Mouse (Mus musculus) retina, embryonic 14.5 days (tissue): ENCODE measurements around the gene Plekhg1.
A peak's percentile ranks its signal among the peaks of the same experiment; 100 is the strongest.

ENCODE experiments used
- DNase-seq: peaks from one replicate; pipeline ENCODE4 v3.0.0-alpha.2; 2015; ENCODE audit warnings: low spot score

The Plekhg1 gene

DNA sequence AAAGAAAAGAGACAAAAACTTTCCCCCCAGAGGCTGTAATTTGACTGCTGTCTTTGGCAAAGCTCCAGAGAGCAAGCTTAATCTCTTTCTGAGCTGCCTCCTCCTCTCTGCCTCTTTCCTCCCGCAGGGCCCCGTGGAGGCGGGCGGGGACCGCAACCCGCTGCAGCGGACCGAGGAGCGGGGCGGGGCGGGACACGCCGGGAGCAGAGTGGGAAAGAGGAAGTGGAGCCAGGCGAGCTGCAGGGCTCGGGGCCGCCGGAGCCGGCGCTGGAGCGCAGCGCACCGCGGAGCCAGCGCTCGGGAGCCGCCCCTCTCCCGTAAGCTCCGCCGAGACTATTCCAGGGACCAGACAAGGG lies at the start of gene Plekhg1:
Plekhg1 (plus strand) TSS at position 217 of the 356 bp plus-strand sequence.
- peak; percentile 85 for DNase-seq

DNA sequence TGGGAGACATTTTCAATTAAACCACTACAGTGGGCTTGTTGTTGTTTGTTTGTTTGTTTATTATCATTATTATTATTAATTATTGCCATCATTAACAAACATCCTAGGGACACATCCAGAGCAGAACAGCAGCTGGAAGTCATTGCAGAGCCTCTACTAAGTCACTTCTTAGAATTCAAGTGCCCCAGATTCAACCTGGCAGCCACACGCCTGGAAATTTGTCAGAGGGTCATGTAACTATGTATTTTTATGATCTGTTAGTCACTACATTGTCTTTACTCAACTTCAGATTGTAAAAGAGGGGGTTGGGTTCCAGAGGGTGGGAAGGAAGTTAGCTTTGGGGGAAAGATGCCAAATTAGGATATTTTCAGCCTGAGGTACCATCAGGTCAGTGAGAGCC lies 47.4 kb upstream of the Plekhg1 start:
- DNase-seq, result no peak

DNA sequence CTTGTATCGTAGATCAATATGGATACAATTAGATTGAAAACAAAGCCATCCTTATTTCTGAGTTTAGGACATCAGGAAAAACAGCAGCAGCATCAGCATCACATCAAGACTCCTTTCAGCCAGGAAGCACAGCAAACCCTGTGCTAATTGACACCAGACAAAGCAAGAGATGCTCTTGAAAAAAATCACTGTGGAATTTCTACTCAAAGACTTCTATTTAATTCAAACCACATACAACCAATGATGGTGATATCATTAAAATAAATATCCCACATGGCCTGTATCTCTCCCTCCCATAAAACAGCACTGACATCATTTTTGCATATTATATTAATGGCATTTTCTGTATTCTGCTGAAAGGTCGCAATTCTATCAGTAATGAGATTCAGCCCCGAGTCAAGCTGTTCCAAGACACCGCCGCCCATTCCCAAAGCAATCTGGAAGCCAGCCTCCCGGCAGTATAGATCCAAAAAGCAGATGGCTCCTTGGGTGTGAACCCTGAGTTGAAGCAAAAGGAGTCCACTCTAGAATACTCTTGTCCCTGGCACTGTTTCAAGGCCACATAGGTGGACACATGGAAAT lies 46.4 kb upstream of the Plekhg1 start:
- DNase-seq, result no peak

DNA sequence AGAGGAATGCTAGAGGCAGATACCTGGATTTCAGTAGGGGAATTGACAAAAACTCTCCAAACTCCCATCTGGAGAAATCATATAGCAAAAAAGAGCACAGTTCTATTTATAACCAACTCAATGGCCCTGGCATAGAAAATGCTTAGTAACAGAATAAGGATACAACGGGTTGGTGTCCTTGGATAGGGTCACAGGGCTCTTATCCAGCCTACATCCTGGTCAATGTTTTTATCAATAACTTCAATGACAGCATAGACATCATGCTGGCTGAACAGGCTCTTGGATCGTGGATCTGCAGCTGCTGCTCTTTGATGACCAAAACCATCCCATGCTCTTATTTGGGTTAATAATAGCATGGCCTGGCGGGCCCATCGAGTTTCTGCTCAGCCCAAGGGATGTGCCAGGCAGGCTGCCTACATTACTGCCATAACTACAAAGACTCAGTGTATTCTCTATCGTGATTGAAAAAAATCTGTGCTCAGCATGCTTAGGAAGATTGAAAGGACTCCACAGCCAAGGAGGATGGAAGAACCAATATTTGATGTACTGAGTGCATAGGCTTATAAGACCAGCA lies 44.7 kb upstream of the Plekhg1 start:
- no peak for DNase-seq

DNA sequence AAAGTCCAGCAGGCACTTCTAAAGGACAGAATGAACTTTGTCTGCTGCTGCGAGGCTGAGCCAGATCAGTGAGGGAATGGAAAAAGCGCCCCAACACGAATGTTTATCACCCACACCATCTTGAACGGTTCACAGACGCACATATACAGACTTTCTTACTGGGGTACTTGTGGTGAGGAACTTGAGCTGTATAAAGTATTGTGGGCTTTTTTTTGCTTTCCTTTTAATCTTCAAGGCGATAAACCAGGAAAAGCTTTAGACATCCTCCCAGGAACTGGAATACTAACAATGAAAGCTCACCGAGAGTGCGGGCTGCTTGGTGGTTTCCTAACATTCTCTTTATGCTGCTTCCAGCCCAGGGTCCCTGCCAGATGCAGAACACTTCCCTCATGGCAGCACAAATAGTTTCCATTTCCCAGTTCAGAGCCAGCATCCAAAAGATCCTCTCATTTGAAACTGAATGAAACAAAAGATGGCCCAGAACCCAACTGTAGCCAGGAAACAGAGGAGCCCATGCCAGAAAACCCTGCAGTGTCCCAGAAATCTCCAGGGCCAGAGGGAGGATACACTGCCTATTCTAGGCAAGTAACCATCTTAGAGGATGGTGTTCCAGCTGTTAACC lies 43.3 kb upstream of the Plekhg1 start:
- no peak for DNase-seq

DNA sequence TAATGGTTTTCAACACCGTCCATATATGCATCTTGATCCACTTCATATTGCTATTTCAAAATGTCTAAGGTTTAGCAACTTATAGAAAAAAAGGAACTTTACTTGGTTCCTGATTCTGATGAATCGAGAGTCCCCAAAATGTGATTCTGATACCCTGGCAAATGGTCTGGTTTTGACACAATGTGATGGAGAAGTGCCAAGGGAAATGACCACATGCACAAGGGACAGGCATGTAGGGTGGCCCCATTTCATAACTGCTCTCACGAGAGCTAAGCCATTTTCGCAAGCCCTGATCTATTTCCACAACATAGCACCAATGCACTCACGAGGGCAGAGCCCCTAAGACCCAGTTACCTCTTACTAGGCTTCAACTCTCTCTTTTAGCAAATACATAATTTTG lies 42.7 kb upstream of the Plekhg1 start:
- DNase-seq, result no peak

DNA sequence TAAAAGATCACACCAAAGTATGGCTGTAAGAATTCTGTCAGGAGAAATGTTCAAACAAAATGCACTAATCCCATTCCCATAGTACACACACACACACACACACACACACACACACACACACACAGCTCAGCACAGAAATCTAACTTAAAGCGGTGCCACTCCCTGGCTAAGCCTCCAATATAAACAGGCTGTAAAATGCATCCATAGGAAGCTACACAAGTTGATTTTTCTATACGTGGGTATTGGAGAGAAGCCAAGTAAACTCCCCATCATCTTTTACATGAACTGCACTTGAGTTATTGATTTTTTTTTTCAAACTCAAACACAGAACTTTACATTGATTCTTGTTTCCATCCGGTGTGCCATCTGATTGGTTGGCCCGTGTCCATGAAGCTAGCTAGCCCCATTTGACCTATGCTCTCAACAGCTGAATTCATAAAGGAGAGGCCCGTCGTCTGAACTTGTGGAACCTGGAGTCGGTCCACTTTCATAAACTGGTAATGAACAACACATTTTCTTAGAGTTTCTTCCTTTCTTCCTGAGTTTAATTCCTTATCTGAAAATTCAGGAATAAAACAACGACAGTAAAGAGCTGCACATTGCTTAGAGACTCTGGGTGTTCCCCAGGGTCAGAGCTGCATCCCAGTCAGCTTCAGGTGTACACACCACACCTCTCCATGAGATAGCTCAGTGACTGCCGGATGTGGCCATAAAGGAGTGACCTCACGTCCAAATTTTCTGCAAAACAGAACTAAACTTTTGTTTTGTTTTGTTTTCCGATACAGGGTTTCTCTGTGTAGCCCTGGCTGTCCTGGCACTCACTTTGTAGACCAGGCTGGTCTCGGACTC lies 39.7 kb upstream of the Plekhg1 start:
- DNase-seq, result no peak

DNA sequence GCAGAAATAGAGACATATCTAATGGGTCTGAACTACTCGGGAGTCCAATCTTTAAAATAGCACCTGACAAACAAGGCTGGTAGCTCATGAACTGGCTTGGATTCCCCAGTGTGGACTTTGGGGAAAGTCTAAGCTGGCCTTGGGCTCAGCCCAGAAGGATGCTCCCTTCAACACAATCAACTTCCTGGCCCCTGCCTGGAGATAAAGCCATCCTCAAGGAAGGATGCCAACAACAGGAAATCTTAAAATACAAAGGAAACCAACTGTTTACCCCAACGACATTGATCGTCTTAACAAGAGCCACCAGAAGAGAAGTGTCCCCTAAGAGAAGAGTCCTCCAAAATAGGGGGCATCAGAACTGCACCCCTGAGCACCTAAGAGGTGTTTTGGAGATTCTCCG lies 38.3 kb upstream of the Plekhg1 start:
- no peak for DNase-seq

DNA sequence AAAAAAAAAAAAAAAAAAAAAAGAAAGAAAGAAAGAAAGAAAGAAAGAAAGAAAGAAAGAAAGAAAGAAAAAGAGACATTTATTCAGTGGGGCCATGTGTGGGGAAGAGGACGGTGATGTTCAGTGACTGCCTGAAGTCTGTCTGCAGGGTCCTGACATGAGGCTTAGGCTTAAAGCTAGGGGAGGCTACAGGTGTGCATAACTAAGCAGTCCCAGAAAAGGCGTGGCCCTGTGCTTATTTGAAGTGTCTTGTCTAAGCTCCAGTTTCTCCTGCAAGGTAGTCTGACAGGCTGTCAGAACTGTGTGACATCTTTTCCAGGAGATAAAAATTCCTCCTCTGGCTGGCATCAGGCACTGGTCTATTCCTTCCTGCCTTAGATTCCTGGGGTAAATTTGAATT lies 37.6 kb upstream of the Plekhg1 start:
- DNase-seq, result no peak

DNA sequence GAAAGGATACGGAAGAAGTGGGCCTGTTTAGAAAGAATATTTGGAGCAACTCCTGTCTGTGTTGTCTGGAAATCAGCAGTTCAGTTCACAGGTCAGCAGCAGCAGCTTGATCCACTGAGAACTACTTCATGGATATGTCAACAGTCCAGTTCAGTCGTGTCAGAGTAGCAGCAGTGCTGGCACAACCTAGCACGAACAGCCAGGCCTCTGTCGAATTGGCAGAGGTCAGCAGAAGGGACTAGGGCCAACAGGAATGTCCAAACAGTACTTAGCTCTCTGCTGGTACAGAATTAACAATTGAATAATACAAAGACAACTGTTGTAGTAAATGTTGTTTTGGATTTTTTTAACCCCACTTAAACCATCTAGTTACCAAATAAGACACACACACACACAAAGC lies 33.9 kb upstream of the Plekhg1 start:
- DNase-seq, result no peak

DNA sequence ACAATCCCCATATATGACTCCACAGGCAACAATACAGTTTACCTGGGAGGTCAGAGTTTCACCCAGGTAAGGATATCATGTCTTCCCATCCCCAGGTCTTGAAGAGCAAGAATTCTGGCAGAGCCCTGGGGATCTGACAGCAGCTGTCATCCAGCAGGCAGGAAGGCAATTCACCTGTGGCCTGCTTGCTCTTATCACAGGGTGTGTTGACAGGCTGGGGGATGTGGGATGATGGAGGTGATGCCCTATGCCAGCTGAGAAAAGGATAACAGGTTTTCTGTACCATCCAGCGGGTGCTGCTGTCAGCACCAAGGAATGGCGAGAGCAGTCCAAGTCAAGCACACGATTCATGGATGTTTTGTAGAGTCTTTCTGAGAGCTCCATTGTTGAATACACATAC lies 30.1 kb upstream of the Plekhg1 start:
- DNase-seq, result no peak

DNA sequence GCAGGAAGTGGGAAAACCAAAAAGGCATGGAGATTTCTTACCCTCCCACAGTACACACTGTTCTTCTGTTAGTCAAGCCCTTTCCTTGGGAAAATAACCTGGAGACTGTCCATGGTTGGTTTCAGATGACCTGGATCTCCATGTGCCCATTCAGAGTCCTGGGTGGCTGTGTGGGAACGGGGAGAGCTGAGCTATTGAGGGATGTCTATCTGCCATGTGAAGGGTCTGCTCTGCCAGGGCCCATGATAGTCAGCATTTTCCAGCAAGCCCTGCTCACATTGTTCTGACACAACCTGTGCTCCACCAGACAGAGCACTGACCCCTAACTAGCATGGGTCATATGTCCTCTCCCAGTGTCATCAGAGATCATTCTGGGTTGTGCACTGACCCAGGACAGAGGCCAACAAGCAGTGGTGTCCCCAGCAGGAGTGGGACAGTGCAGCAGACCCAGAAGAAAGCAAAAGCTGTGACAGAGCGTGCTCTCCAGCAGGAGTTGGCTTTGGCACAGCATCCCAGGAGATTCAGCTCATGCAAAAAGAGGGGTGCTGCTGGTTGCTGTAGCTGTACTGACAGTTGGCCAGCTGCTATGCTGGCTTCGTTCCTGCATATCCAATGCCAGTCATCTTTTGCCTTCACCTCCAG lies 24.7 kb upstream of the Plekhg1 start:
- DNase-seq, result no peak

DNA sequence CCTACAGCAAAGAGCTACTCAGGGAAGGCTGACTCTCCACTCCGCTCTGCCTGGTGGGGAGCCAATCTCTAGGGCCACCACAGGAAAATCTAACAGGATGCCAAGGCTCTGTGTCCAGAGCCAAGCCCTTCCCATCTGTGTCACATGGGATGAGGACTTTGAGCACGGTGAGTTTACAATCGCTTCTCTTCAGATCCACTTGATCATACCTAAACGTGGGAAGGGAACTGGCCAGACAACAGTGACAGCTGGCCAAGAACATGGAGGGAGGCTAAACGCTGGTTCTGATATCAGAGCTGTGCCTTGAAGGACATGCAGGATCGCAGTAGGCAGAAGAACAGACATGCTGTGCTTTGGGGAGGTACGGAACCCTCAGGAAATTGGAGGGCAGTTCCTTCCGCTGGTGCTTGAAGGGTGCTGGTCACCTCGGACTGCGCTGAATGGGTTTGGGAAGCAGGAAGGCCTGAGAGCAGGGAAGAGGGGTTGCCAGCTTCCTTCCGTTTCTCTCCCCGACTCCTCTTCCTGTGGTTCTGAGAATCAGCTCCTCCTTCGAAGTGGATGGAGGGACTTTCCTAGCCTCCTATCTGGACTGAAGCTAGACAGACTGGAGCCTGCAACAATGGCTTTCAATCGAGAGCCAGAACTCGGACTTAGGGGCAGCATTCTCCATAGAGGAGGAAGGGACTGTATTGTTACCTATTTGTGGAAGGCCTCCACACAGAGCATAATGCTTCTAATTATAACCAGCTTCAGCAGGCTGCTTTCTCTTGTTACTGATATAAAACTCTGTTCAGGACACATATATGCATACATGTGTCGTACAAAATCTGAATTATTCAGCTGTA lies 21.9 kb upstream of the Plekhg1 start:
- no peak for DNase-seq

DNA sequence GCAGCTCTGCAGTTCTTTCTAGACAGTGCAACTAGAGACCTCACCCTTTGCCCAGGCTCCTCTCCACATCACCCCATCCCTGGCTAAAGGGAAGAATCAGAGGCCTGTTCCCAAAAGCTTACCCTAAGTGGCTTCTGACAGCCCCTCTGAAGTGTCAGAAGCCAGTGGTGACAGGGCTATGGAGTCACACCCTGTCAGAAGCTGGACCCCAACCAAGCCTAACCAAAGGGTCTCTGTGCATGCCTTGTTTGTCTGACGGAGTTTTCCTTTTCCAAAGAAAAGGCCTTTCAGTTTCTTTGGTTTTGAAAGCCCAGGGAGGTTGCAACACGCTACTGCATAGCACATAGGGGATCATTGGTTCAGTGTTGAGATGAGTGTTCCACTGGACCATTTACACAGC lies 19.9 kb upstream of the Plekhg1 start:
- DNase-seq, result no peak

DNA sequence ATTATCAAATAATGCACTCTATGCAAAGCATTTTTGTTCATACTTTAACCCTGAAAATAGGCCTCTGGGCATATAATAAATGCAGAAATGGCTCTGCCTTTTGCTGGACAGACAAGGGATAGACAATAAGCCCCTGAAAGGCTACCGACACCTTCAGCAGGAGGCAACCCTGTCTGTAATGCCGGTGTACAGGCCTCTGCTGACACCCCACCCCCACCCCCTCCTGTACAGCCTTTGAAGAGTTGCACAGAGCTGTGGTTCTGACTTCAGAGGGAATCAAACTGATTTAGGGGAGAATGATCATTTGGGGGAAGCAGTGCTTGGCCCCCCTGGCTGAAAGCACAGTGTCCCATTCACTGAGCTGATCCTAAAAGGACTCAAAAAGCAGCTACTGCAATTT lies 17.8 kb upstream of the Plekhg1 start:
- DNase-seq, result no peak

DNA sequence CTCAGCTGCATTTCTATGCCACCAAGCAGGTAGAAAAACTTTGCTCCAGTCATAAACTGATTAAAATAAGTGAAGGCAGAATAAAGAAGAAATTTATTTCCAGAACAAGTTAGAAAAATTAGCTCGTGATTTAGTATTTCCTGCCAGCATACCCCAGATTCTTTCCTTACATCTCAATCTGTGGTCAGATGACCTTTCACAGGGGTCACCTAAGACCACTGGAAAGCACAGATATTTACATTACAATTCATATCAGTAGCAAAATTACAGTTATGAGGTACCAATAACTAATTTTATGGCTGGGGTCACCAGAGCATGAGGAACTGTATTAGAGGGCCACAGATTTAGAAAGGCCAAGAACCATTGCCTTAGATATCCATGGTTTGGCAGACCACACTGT lies 15.5 kb upstream of the Plekhg1 start:
- no peak for DNase-seq

DNA sequence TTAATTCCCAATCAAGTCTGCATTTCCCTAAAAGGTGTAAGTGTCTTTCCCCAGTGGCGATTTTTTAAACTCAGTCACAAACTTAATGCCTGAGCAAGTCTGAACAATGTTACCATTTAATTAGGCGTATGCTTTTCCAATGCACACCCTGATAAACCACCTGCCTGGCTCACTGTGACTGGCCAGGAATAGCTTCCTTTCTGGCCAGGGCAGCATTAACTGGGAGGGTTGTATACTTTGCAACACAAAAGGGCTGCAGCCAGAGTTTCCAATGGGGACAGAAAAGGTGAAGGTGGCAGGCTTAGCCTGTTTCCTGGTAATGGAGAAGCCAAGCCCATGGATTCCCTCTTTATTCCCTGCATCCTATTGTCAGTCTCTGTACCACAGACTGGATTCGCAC lies 10.5 kb upstream of the Plekhg1 start:
- DNase-seq, result no peak

DNA sequence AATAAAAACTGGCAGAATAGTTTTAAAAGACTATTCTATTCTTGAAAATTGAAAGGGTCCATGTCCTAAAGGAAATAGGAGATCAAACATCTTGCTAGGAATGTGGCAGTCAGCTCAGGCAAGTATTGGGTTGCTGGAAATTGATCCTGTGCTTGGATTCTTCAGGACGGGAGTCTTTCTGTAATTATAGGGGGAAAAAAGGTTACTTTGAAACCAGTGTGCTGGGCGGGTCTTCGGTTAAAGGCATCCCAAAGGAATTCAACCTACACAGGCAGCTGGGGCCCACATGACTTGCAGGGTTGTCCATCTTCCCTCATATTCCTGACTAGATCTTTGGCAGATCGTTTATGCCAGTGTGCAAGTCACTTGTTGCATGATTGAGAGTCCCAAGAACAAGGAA lies 9.8 kb upstream of the Plekhg1 start:
- no peak for DNase-seq

DNA sequence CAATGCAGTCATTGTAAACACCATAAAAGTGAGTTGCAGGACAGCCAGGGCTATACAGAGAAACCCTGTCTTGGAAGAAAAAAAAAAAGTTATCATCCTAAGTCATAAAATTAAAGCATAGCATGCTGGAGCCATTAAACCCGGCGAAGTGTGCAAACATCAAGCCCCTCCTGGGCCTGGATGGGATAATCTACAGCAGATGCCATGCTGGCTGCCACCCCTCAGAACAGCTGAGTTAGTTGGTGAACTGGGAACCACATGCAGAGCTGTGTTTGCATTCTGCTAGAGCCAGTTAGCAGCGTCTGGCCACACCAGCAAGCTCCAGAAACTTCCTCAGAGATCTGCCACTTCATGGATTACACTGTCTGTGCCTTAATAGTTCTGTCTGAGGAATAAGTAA lies 3.1 kb upstream of the Plekhg1 start:
- DNase-seq, result no peak

DNA sequence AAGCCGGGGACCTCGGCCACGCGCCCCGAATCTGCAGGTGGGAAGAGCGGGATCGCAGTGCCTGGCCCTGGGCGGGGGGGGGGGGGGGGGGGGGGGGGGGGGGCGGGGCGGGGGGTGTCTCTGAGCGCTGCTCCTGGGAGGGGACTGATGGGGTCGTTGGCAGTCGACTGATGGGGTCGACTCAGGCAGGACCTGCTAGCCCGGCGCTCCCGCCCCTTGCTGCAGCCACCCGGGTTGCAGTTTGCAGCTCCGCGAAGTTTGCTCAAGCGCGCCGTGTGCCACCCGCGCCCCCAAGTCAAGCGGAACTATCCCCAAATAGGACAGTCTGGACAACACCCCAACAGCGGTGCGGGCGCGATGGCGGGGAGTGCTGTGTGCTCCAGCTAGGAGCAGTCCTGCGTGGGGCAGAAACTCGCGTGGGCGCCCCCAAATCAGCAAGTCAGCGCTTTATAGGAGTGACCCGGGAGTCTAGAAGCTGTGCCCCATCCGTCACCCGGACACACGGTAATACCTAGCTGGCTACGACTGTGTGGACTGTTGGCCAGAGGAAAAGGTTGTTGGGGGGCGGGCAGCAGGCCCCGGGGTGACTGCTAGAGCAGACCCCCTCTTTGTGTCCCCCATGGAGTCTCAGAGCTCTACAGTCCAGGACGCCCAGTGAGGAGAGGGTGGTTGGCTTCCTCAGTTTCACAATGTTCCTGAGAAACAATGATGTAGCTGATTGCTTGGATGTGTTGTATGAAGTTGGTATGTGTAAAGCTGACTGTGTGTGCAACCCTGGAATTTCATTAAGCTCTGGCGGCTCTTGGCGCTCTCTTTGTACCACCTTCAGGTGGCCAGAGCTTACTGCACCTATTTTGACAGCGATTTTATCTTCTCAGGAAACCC lies 582 bp downstream of the Plekhg1 start:
- DNase-seq, result peak; percentile 85

DNA sequence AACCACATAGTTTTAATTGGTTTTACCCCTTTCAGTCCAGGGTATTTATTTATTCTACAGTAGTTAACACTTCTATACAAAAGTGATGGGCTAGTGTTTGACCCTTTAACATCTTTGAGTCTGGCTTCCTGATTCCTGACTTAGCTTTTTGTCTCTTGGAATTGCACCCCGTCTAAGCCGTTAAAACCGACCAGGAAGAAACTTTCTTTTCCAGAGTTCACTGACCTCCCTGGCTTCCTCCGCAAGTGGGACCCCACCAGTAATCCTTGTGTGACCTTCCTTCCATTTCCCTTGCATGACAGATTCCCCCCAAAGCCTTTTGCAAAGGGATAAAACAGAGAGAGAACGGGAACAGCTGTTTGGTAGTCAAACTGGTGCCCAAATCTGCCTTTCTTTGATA lies 1.6 kb downstream of the Plekhg1 start:
- no peak for DNase-seq
